Mouse (Mus musculus): ENCODE data around the gene Il10rb.

Il10rb gene

DNA sequence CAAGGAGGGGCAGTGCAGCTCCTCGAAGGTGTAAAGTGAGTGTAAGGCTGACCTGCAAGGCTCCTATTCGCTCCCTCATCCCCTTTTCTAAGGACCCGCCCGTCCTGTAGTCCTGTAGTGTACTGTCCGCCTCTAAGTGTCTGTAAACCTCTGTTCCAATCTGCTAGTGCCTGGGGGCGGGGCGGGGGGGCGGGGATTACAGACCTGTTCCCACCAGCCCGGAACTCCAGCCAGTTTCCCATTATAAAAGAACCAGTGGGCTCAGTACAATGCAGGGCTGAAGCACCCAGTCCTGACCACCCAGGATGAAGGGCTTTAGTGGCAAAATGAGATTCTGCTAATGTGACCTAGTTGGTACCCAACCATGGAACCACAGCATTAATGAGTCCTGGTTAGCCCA, 27.0 kb upstream of the Il10rb start:
- Histone ChIP-seq H3K9me3 (ENCODE audit: low read length) (no peaks in the 10 kb centered on the region), H3K36me3 (ENCODE audit: insufficient read depth, low read length) (no peaks in the 10 kb centered on the region), H3K4me1 (replicated peaks; ENCODE audit: low read depth, low read length) (peaks cover 78% of the 10 kb centered on the region), H3K27me3 (ENCODE audit: insufficient read depth, low read length) (no peaks in the 10 kb centered on the region), H3K4me3 (replicated peaks; ENCODE audit: low read length) (peak overlapping the region; percentile 17; the same call in 1 of the 2 replicates)
- TF ChIP-seq NANOG (IDR thresholded peaks at IDR 0.05; ENCODE audit: borderline replicate concordance, low read length) (no peak), CTCF (conservative IDR thresholded peaks at IDR 0.05; ENCODE audit: low read length) (no peak), POU5F1 (IDR thresholded peaks at IDR 0.05; ENCODE audit: borderline replicate concordance, low read length) (no peak)

DNA sequence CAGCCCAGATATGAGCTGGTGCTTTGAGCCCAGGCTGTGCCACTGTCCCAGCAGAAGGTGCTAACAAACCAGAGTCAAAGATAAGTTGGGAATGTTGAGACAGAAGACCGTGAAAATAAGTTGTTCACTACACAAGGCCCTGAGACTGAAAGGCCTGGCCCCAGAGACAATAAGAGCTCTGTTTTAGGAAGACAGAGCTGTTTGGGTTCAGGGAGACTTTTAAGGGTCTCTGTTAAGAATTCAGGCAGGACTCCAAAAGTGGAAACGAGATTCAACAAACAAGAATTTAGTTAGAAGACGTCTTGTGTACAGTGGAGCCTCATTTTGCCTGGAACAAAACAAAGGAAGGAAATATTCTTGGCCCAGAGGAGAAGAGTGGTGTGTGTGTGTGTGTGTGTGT, 26.6 kb upstream of the Il10rb start:
- Histone ChIP-seq H3K4me1 (replicated peaks; ENCODE audit: low read depth, low read length) (peaks cover 77% of the 10 kb centered on the region), H3K36me3 (ENCODE audit: insufficient read depth, low read length) (peaks cover 2% of the 10 kb centered on the region; the same call in 1 of the 2 replicates), H3K9me3 (ENCODE audit: low read length) (no peaks in the 10 kb centered on the region), H3K27me3 (ENCODE audit: insufficient read depth, low read length) (no peaks in the 10 kb centered on the region), H3K4me3 (replicated peaks; ENCODE audit: low read length) (no peak overlapping the region)
- TF ChIP-seq POU5F1 (IDR thresholded peaks at IDR 0.05; ENCODE audit: borderline replicate concordance, low read length) (no peak), CTCF (conservative IDR thresholded peaks at IDR 0.05; ENCODE audit: low read length) (no peak), NANOG (IDR thresholded peaks at IDR 0.05; ENCODE audit: borderline replicate concordance, low read length) (no peak)

DNA sequence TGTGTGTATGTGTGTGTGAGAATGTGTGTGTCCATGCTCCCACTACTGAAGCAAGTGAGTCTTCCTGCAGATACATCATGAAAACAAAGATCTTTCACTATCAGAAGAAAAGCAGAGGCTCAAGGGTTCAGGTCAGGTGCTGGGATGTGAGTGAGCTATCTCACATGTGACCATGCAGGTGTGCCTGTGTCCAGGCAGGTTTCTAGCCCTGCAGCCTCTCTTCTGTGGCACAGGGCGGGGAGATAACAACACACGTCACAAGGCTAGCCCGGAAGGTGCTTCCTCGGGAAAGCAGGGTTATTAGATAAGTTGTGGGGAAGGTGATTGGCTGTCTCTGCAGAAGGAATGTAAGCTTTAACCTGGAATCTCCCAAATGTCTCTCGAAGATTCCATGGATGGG, 25.8 kb upstream of the Il10rb start:
- no peaks in the 10 kb centered on the region for H3K27me3 ChIP-seq (ENCODE audit: insufficient read depth, low read length)
- peaks cover 7% of the 10 kb centered on the region for H3K36me3 ChIP-seq (ENCODE audit: insufficient read depth, low read length)
- peaks cover 77% of the 10 kb centered on the region for H3K4me1 ChIP-seq (replicated peaks; ENCODE audit: low read depth, low read length)

DNA sequence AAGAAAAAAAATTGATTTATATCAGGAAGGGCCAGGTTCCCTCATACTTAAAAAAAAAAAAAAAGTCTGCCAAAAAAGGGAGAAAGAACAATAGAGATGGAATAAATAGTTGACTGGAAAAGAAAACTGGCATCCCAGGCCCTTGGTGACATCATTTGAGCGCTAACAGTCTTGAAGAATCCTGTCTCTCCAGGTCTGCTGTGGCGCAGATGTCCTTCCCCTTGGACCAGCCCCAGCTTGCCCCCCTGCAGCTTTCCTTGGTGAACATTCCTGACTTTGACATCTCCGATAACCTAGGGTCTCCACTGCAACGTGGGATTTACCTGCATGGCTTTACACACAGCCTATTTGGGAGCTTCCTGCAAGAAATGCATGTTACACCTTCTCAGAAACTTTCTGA, 24.4 kb upstream of the Il10rb start:
- peaks cover 76% of the 10 kb centered on the region for H3K4me1 ChIP-seq (replicated peaks; ENCODE audit: low read depth, low read length)
- peaks cover 7% of the 10 kb centered on the region for H3K36me3 ChIP-seq (ENCODE audit: insufficient read depth, low read length)
- H3K4me3 ChIP-seq (replicated peaks; ENCODE audit: low read length) = no peak overlapping the region
- no peak for TF ChIP-seq POU5F1 (IDR thresholded peaks at IDR 0.05; ENCODE audit: borderline replicate concordance, low read length)
- TF ChIP-seq NANOG (IDR thresholded peaks at IDR 0.05; ENCODE audit: borderline replicate concordance, low read length) = no peak
- TF ChIP-seq CTCF (conservative IDR thresholded peaks at IDR 0.05; ENCODE audit: low read length) = no peak
- H3K9me3 ChIP-seq (ENCODE audit: low read length) = no peaks in the 10 kb centered on the region
- no peaks in the 10 kb centered on the region for H3K27me3 ChIP-seq (ENCODE audit: insufficient read depth, low read length)

More for the DNA sequence above, 25.8 kb upstream of the Il10rb start:
- no peak overlapping the region for H3K4me3 ChIP-seq (replicated peaks; ENCODE audit: low read length)
- H3K9me3 ChIP-seq (ENCODE audit: low read length) = no peaks in the 10 kb centered on the region
- TF ChIP-seq NANOG (IDR thresholded peaks at IDR 0.05; ENCODE audit: borderline replicate concordance, low read length) (no peak), CTCF (conservative IDR thresholded peaks at IDR 0.05; ENCODE audit: low read length) (no peak), POU5F1 (IDR thresholded peaks at IDR 0.05; ENCODE audit: borderline replicate concordance, low read length) (no peak)

DNA sequence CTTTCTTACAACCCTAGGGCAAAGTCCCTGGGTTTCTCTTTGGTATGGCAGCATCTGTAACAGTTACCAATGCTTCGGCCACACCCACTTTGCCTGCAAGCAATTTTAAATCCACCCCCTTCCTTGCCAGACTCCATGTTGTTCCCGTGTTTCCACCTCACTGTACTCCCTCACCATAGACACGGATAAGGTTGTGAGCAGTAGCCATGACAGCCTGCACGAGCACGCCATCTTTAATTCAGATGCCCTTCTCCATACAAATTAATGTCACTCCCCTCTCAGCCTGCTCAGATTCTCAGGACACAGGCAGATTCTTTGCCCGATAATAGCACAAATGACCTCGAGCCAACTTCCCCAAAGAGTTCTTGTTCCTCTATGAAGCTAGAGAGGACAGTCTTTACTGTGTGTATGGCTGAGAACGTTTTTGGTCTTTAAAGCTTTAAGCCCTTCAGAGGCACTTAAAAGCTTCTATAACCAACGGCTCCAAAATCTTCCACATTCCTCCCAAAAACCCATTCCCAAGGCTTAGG, 23.6 kb upstream of the Il10rb start:
- peaks cover 7% of the 10 kb centered on the region for H3K36me3 ChIP-seq (ENCODE audit: insufficient read depth, low read length)
- no peak for TF ChIP-seq NANOG (IDR thresholded peaks at IDR 0.05; ENCODE audit: borderline replicate concordance, low read length)
- TF ChIP-seq POU5F1 (IDR thresholded peaks at IDR 0.05; ENCODE audit: borderline replicate concordance, low read length) = no peak
- no peak for TF ChIP-seq CTCF (conservative IDR thresholded peaks at IDR 0.05; ENCODE audit: low read length)
- no peaks in the 10 kb centered on the region for H3K9me3 ChIP-seq (ENCODE audit: low read length)
- H3K4me1 ChIP-seq (replicated peaks; ENCODE audit: low read depth, low read length) = peaks cover 70% of the 10 kb centered on the region
- no peak overlapping the region for H3K4me3 ChIP-seq (replicated peaks; ENCODE audit: low read length)
- no peaks in the 10 kb centered on the region for H3K27me3 ChIP-seq (ENCODE audit: insufficient read depth, low read length)

DNA sequence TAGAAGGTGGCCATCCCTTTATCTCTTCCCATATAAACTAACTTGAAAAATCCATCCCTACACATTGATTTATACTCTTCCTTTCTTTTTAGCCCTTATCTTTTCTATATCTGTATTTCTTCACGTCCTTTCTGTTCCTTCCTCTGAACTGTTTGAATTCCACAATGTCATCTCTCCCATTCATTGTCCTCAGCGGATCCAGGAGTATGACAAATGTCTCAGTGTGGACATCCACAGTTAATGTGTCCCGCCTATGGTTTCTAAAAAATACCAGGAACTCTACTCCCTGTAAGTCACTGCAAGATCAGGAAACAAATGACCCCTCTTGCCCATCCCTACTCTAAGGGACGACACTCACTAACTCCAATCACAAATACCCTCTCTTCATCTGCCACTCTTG, 21.7 kb upstream of the Il10rb start:
- TF ChIP-seq NANOG (IDR thresholded peaks at IDR 0.05; ENCODE audit: borderline replicate concordance, low read length) (no peak), POU5F1 (IDR thresholded peaks at IDR 0.05; ENCODE audit: borderline replicate concordance, low read length) (no peak), CTCF (conservative IDR thresholded peaks at IDR 0.05; ENCODE audit: low read length) (no peak)
- Histone ChIP-seq H3K4me1 (replicated peaks; ENCODE audit: low read depth, low read length) (peaks cover 51% of the 10 kb centered on the region), H3K4me3 (replicated peaks; ENCODE audit: low read length) (no peak overlapping the region), H3K9me3 (ENCODE audit: low read length) (no peaks in the 10 kb centered on the region), H3K27me3 (ENCODE audit: insufficient read depth, low read length) (no peaks in the 10 kb centered on the region), H3K36me3 (ENCODE audit: insufficient read depth, low read length) (peaks cover 16% of the 10 kb centered on the region)

DNA sequence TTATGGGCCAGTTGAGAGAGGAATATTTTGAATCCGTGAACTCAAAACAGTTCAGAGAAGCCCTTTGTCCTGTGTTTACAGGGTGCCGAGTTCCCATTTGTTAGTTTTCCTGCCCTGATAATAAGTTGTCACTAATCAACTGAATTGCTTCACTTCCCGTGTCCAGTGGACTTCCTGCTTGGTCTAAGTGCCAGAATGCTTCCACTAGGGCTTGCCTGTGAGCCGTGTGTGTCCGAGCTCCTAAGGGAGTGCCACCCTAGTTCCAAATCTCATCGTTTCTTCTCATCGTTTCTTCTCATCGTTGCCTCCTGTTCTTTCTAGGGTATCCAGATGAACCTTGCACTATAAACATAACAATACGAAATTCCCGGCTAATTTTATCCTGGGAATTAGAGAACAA, 20.3 kb upstream of the Il10rb start:
- Histone ChIP-seq H3K4me1 (replicated peaks; ENCODE audit: low read depth, low read length) (peaks cover 41% of the 10 kb centered on the region), H3K9me3 (ENCODE audit: low read length) (no peaks in the 10 kb centered on the region), H3K27me3 (ENCODE audit: insufficient read depth, low read length) (no peaks in the 10 kb centered on the region), H3K4me3 (replicated peaks; ENCODE audit: low read length) (no peak overlapping the region), H3K36me3 (ENCODE audit: insufficient read depth, low read length) (peaks cover 16% of the 10 kb centered on the region)
- TF ChIP-seq CTCF (conservative IDR thresholded peaks at IDR 0.05; ENCODE audit: low read length) (no peak), NANOG (IDR thresholded peaks at IDR 0.05; ENCODE audit: borderline replicate concordance, low read length) (no peak)

DNA sequence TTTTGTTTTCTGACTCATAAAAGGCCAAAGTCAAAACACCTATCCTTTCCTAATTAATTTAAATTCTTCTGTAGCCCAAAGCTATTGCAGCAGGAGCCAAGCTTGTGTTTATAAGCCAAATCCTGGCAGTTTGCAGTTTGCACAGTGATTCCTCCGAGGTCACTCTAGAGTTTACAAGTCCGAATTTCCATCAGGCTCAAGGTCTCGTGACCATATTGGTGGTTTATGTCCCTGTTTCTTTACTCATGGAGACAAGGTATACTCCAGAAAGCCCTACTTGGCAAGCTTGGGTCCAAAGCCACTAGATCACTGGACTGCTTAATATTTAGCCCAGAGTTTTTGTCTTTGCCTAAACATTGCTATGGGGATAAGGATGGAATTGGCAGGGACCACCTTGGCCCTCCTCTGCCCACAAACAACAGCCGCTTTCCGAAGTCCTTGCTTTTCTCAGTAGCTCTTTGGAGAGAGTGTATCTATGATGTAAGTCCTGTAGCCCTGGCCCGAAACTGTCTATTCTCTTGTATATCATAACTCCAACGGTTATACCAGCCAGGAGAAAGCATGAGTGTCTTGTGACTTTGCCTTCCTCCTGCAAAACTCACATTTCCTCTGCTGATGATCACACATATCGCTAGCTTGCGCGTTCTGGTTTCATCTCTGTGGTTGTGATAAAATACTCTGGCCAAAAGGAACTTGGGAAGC, 19.4 kb upstream of the Il10rb start:
- no peaks in the 10 kb centered on the region for H3K9me3 ChIP-seq (ENCODE audit: low read length)
- peaks cover 32% of the 10 kb centered on the region for H3K4me1 ChIP-seq (replicated peaks; ENCODE audit: low read depth, low read length)
- peaks cover 16% of the 10 kb centered on the region for H3K36me3 ChIP-seq (ENCODE audit: insufficient read depth, low read length)
- no peaks in the 10 kb centered on the region for H3K27me3 ChIP-seq (ENCODE audit: insufficient read depth, low read length)
- no peak for TF ChIP-seq POU5F1 (IDR thresholded peaks at IDR 0.05; ENCODE audit: borderline replicate concordance, low read length)
- TF ChIP-seq NANOG (IDR thresholded peaks at IDR 0.05; ENCODE audit: borderline replicate concordance, low read length) = no peak
- TF ChIP-seq CTCF (conservative IDR thresholded peaks at IDR 0.05; ENCODE audit: low read length) = no peak
- no peak overlapping the region for H3K4me3 ChIP-seq (replicated peaks; ENCODE audit: low read length)

DNA sequence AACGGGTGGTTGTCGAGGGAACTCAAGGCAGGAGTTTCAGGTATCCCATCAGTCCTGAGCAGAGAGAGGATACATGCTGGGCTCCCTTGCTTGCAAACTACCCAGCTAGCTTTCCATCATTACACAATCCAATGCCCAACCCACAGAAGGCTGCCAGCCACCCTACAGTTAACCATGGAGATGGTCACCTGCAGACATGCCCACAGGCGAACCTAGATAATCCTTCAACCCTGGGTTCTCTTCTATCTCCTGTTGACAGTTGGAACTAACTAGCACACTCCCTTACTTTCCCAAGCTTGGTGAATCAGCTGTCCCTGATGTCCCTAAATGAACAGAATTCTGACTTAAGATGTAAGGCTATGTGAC, 18.9 kb upstream of the Il10rb start:
- Histone ChIP-seq H3K9me3 (ENCODE audit: low read length) (no peaks in the 10 kb centered on the region), H3K4me3 (replicated peaks; ENCODE audit: low read length) (no peak overlapping the region), H3K27me3 (ENCODE audit: insufficient read depth, low read length) (no peaks in the 10 kb centered on the region), H3K36me3 (ENCODE audit: insufficient read depth, low read length) (peaks cover 21% of the 10 kb centered on the region), H3K4me1 (replicated peaks; ENCODE audit: low read depth, low read length) (peaks cover 26% of the 10 kb centered on the region)
- TF ChIP-seq CTCF (conservative IDR thresholded peaks at IDR 0.05; ENCODE audit: low read length) = no peak
- no peak for TF ChIP-seq NANOG (IDR thresholded peaks at IDR 0.05; ENCODE audit: borderline replicate concordance, low read length)
- TF ChIP-seq POU5F1 (IDR thresholded peaks at IDR 0.05; ENCODE audit: borderline replicate concordance, low read length) = no peak

All from E14TG2a.4 (cell line).